Mouse (Mus musculus) ES-E14 (cell line): ENCODE measurements around the gene P3h1.

Source experiments
- CHD2 ChIP-seq: IDR thresholded peaks from 2 replicates; pipeline ENCODE4 v1.6.1; 2014; ENCODE audit warnings: mild to moderate bottlenecking, low read depth, low read length, inconsistent platforms
- MAFK ChIP-seq: IDR thresholded peaks from 2 replicates; pipeline ENCODE4 v1.6.1; 2014; ENCODE audit warnings: mild to moderate bottlenecking, low read depth, low read length, inconsistent platforms; ENCODE audit not compliant: insufficient read depth
- ZC3H11A ChIP-seq: IDR thresholded peaks from 2 replicates; pipeline ENCODE4 v1.6.1; 2012; ENCODE audit warnings: low read depth, mild to moderate bottlenecking, inconsistent platforms, low read length, borderline replicate concordance
- ZNF384 ChIP-seq: IDR thresholded peaks from 2 replicates; pipeline ENCODE4 v1.6.1; 2012; ENCODE audit warnings: low read depth, low read length, inconsistent platforms

DNA sequence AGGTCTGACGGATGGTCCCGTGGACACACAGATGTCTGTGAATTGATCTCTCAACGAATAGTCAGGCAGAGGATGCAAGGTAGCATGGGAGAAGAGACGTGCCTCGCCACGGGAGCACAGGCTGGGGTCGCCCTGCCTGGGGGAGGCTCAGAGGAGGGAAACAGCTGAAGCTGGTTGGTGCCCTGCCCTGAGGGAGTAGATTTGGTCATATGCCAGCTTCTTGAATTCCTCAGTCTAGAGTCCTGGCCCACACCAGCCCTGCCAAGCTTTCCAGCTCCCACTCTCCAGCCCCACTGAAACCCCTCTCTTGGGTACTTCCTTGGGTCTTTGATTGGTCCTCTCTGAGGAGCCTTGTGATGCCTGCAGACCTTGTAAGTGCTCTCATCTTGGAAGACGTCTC lies 16.0 kb upstream of the P3h1 start:
- TF ChIP-seq MAFK (no peak), ZNF384 (no peak), ZC3H11A (no peak), CHD2 (no peak)
